Mouse (Mus musculus): ENCODE data around the gene Pkp3. TPM values are rescaled to one million over a fixed set of nuclear protein-coding genes. Genes with fewer than 3 reads are reported as not detected.

Pkp3 gene
- total RNA-seq, 1 experiment from 2014 or later = 1.2 TPM

- no peak for ATAC-seq (replicated peaks in 1 of 2; ENCODE audit: insufficient read depth in 1 of 2, low FRiP score in 2 of 2, low TSS enrichment in 1 of 2, low read depth in 1 of 2, poor library complexity in 2 of 2, severe bottlenecking in 2 of 2)
Observed at GRCm38 (mm10) chr7:141052016-141052415, 26.0 kb upstream of the Pkp3 start.

- ATAC-seq (replicated peaks in 1 of 2; ENCODE audit: insufficient read depth in 1 of 2, low FRiP score in 2 of 2, low TSS enrichment in 1 of 2, low read depth in 1 of 2, poor library complexity in 2 of 2, severe bottlenecking in 2 of 2) = no peak
Observed at GRCm38 (mm10) chr7:141052421-141052820, 25.6 kb upstream of the Pkp3 start.

DNA sequence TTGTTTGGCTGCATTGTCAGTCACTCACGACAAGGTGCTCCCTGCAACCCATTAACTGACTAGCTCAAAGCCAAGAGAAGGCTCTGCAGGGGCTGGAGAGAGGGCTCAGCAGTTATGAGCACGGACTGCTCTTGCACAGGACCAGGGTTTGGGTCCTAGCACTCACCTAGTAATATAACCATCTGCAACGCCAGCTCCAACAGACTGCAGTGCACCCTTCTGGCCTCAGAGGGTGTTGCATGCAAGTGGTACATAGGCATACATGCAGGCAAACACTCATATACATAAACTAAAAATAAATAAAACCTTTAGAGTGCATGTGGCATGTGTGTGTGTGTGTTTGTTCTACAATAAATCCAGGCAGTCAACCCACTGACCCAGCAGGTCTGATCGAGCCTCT is 22.2 kb upstream of the Pkp3 start:
- no peak for ATAC-seq (replicated peaks in 1 of 2; ENCODE audit: insufficient read depth in 1 of 2, low FRiP score in 2 of 2, low TSS enrichment in 1 of 2, low read depth in 1 of 2, poor library complexity in 2 of 2, severe bottlenecking in 2 of 2)

GRCm38 (mm10) chr7:141056976-141057375 is 21.0 kb upstream of the Pkp3 start:
- ATAC-seq (replicated peaks in 1 of 2; ENCODE audit: insufficient read depth in 1 of 2, low FRiP score in 2 of 2, low TSS enrichment in 1 of 2, low read depth in 1 of 2, poor library complexity in 2 of 2, severe bottlenecking in 2 of 2) = no peak

- no peak for ATAC-seq (replicated peaks in 1 of 2; ENCODE audit: insufficient read depth in 1 of 2, low FRiP score in 2 of 2, low TSS enrichment in 1 of 2, low read depth in 1 of 2, poor library complexity in 2 of 2, severe bottlenecking in 2 of 2)
Observed at GRCm38 (mm10) chr7:141057541-141057940, 20.5 kb upstream of the Pkp3 start.

DNA sequence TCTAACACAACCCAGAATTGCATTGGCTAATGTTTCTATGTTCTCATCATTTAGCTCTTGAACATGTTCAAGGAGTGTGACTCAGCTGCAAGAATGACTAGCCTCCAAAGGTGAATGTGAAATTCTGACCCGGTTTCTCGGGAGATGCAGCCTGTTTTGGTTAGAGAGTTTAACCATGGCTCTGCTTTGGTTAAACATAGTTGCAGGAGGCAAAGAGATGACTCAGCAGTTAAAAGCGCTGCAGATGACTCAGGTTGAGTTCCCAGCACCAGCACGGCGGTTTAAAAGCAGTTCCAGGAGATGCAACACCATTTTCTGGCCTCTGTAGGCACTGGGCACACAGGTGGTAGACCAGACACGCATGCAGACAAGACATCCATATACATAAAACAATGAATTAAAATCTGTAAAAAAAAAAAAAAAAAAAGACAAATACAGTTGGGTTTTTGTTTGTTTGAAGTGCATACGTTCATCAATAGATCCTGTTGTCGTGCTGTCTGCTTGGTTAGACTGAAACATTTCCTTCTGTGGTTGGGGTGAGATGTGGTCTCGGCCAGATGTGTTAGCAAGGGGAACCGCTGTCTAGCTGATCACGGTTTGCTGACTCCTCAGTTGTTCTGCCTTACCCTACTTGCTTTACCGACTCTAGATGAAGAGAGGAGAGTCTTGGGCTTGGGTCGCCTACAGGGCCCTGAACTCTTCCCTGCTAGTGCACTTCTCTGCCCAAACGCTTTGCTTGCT is 19.2 kb upstream of the Pkp3 start:
- no peak for ATAC-seq (replicated peaks in 1 of 2; ENCODE audit: insufficient read depth in 1 of 2, low FRiP score in 2 of 2, low TSS enrichment in 1 of 2, low read depth in 1 of 2, poor library complexity in 2 of 2, severe bottlenecking in 2 of 2)

DNA sequence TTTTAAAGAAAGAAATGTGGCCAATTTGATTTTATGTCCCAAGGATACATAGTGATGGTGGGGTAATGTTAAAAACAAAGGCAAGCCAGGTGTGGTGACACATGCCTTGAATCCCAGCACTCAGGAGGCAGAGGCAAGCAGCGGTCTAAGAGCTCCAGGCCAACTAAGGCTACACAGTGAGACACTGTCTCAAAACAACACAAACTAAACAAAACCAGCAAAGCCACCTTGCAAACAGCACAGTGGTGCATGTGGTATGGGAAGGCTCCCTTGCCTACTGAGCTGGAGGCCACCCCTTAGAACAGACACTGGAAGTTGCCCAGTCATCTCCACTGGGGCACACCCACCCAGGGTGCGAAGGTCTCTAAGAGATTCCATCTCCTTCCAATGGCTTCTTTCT is 18.1 kb upstream of the Pkp3 start:
- no peak for ATAC-seq (replicated peaks in 1 of 2; ENCODE audit: insufficient read depth in 1 of 2, low FRiP score in 2 of 2, low TSS enrichment in 1 of 2, low read depth in 1 of 2, poor library complexity in 2 of 2, severe bottlenecking in 2 of 2)

- peak; percentile 42 to 57; a peak in 3 of 4 replicates for ATAC-seq (replicated peaks in 1 of 2; ENCODE audit: insufficient read depth in 1 of 2, low FRiP score in 2 of 2, low TSS enrichment in 1 of 2, low read depth in 1 of 2, poor library complexity in 2 of 2, severe bottlenecking in 2 of 2)
Observed at GRCm38 (mm10) chr7:141060426-141061242, 17.4 kb upstream of the Pkp3 start, which contains the start of gene B4galnt4. Gene B4galnt4, plus strand, starts transcription at chr7:141061104.

- no peak for ATAC-seq (replicated peaks in 1 of 2; ENCODE audit: insufficient read depth in 1 of 2, low FRiP score in 2 of 2, low TSS enrichment in 1 of 2, low read depth in 1 of 2, poor library complexity in 2 of 2, severe bottlenecking in 2 of 2)
Observed at GRCm38 (mm10) chr7:141061269-141061692, 16.7 kb upstream of the Pkp3 start.

GRCm38 (mm10) chr7:141062525-141062924 is 15.5 kb upstream of the Pkp3 start:
- no peak for ATAC-seq (replicated peaks in 1 of 2; ENCODE audit: insufficient read depth in 1 of 2, low FRiP score in 2 of 2, low TSS enrichment in 1 of 2, low read depth in 1 of 2, poor library complexity in 2 of 2, severe bottlenecking in 2 of 2)

DNA sequence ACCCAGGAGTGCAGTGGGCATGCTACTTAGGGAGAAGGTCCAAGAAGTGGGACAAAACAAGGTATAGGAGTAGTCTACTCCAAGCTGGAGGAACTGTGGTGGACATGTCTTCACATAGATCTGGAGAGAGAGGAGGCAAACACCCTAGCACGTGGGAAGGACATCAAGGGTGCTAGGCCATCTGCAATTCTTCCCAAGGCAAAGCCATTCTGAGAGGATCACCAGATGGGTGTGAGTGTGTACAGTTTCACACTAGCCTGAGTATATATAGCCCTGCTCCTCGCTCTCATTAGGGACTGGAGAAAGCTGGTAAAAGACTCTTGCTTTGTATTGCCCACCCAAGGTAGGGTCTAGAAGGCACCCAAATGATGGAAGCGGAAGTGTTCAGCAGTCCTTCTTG is 14.7 kb upstream of the Pkp3 start:
- no peak for ATAC-seq (replicated peaks in 1 of 2; ENCODE audit: insufficient read depth in 1 of 2, low FRiP score in 2 of 2, low TSS enrichment in 1 of 2, low read depth in 1 of 2, poor library complexity in 2 of 2, severe bottlenecking in 2 of 2)

DNA sequence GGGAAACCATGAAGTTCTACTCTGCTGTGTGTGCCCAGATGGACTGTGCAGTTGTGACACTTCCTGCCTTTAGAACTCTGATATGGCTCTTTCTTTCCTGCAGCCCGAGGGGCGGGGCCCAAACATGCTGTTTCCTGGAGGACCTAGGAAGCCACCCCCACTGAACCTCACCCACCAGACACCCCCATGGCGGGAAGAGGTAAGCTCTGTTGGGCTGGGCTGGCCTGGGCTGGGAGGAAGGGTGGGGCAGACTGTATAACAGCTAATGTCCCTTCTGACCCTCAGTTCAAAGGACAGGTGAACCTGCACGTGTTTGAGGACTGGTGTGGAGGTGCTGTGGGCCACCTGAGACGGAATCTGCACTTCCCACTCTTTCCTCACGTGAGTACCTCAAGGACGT is 13.8 kb upstream of the Pkp3 start:
- peak; percentile 48 to 50; a peak in 3 of 4 replicates for ATAC-seq (replicated peaks in 1 of 2; ENCODE audit: insufficient read depth in 1 of 2, low FRiP score in 2 of 2, low TSS enrichment in 1 of 2, low read depth in 1 of 2, poor library complexity in 2 of 2, severe bottlenecking in 2 of 2)

DNA sequence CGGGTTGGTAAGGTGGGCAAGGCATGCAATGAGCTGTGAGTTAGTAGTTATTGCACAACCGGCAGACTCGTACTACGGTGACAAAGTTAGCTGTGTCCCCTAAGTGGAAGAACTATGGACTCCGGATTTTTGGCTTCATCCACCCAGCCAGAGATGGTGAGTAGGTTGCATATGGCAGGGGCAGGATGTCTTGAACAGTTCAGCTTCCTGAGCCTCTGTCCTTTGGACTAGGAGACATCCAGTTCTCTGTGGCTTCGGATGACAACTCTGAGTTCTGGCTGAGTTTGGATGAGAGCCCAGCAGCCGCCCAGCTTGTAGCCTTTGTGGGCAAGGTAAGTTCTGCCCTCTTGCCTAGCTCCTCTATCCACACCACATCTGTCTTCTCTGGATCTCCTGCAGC is 13.4 kb upstream of the Pkp3 start:
- ATAC-seq (replicated peaks in 1 of 2; ENCODE audit: insufficient read depth in 1 of 2, low FRiP score in 2 of 2, low TSS enrichment in 1 of 2, low read depth in 1 of 2, poor library complexity in 2 of 2, severe bottlenecking in 2 of 2) = no peak

GRCm38 (mm10) chr7:141068351-141068750 is 9.7 kb upstream of the Pkp3 start:
- no peak for ATAC-seq (replicated peaks in 1 of 2; ENCODE audit: insufficient read depth in 1 of 2, low FRiP score in 2 of 2, low TSS enrichment in 1 of 2, low read depth in 1 of 2, poor library complexity in 2 of 2, severe bottlenecking in 2 of 2)

DNA sequence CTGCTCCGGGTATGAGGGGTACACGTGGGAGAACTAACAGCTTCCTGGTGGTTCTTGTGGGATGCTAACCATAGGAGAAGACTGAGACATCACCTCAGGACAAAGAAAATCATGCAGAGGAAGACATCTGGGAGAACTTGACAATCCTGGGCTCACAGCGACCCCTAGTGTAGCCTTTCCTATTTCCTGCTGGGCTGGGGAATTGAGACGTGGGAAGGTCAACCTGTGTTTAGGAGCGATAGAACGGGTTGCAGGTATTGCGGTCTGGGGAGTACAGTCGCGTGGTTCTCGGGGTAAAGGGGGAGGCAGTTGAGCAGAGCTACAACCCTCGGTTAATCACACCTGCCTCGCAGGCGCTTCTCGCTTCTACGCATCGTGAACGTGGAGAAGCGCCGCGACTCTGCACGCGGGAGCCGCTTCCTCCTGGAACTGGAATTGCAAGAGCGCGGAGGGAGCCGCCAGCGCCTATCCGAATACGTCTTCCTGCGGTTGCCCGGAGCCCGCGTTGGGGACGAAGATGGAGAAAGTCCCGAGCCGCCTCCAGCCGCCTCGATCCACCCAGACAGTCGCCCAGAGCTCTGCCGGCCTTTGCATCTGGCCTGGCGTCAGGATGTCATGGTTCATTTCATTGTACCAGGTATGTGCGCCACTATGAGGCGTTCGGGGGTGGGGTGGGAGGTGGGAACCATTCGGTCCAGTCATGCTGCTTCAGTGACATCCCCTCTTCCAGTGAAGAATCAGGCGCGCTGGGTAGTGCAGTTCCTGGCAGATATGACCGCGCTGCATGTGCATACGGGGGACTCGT is 7.8 kb upstream of the Pkp3 start:
- ATAC-seq (replicated peaks in 1 of 2; ENCODE audit: insufficient read depth in 1 of 2, low FRiP score in 2 of 2, low TSS enrichment in 1 of 2, low read depth in 1 of 2, poor library complexity in 2 of 2, severe bottlenecking in 2 of 2) = peak; percentile 14 to 35; a peak in 1 of 4 replicates

- ATAC-seq (replicated peaks in 1 of 2; ENCODE audit: insufficient read depth in 1 of 2, low FRiP score in 2 of 2, low TSS enrichment in 1 of 2, low read depth in 1 of 2, poor library complexity in 2 of 2, severe bottlenecking in 2 of 2) = peak; percentile 67 to 71
Observed at GRCm38 (mm10) chr7:141072017-141072745, 5.8 kb upstream of the Pkp3 start.

DNA sequence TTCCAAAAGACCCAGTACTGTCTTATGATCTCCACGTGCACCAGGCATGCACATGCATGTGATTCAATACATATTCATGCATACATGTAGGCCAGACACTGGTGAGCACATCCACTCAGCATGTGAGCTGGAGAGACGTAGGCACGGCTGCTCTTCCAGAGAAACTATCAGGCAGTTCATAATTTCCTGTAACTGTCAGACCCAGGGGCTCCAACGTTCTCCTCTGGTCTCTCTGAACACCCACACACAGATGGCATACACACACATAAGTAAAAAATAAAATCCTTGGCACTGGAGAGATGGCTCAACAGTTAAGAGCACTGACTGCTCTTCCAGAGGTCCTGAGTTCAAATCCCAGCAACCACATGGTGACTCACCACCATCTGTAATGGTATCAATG is 4.2 kb upstream of the Pkp3 start:
- no peak for ATAC-seq (replicated peaks in 1 of 2; ENCODE audit: insufficient read depth in 1 of 2, low FRiP score in 2 of 2, low TSS enrichment in 1 of 2, low read depth in 1 of 2, poor library complexity in 2 of 2, severe bottlenecking in 2 of 2)
